Mouse (Mus musculus): Measurements from ENCODE around the gene Jmy.

Gene Jmy

DNA sequence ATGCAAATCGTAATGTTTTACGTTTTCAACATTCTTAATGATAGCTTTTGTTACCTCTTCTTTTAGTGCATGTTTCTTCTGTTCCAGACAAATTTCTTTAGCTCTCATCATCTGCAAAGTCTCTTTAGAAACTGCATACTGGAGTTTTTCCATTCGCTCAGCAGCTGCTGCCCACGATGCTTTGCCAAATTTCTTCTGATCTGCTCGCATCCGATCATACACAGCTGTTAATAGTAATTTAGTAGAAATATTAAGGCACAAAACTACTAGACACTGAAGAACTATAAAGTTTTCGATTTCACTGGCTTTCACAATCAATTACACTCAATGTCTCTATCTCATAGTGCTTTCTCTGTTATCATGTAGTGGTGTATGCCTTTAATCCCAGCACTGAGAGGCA, 40.0 kb downstream of the Jmy start:
- no peak for DNase-seq (ENCODE audit: low read depth, low spot score)

DNA sequence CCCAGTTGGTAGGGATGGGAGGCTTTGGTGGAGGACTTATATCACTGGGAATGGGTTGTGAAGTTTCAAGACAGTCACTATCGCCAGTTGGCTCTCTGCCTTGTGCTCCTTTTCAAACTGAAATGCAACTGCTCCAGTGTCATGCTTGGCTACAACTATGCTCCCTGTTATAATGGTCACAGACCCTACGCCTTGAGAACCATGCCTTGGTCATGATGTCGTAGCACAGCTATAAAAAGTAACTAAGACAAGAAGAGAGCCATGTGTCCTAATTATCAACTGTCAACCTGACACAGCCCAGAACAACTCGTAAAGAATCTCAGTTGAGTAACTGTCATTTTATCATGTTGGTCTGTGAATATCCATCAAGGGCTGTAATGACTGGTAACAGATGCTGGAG, 41.0 kb downstream of the Jmy start:
- no peak for DNase-seq (ENCODE audit: low read depth, low spot score)

- no peak for DNase-seq (ENCODE audit: low read depth, low spot score)
These were observed 46.3 kb downstream of the Jmy start for GRCm38 (mm10) chr13:93453275-93453674.

DNA sequence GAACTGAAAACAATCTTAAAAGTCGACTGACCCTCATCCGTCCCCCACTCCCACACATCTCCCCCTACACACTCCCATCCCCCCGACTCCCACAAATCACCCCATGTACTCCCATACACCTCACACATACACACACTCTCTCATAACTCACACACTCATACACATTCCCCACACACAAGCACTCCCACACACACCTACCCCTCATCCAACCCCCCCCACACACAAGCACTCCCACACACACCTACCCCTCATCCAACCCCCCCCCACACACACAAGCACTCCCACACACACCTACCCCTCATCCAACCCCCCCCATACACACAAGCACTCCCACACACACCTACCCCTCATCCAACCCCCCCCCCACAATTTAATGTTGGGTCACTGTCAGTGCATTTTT, 59.4 kb downstream of the Jmy start:
- DNase-seq (ENCODE audit: low read depth, low spot score) = no peak

DNA sequence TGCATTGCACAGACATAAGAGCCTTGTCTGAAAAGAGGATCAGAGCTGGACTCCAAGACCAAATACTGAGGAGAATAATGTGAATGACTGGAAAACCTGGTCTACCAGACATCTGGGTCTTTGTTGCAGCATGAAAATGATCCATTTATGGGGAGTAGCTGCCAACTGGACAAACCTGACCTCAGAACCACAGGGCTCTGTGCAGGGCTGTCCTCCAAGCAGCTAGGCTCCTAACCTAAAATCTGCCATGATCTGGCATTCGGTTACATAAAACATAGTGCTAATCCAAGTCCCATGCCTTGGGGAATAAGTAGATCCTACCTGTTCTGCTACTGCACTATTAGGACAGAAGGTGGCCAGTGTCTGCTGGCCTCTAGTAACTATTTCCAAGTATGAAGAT, 70.4 kb downstream of the Jmy start:
- no peak for DNase-seq (ENCODE audit: low read depth, low spot score)

GRCm38 (mm10) chr13:93427920-93428876, 71.4 kb downstream of the Jmy start:
- DNase-seq (ENCODE audit: low read depth, low spot score) = peak; percentile 72

DNA sequence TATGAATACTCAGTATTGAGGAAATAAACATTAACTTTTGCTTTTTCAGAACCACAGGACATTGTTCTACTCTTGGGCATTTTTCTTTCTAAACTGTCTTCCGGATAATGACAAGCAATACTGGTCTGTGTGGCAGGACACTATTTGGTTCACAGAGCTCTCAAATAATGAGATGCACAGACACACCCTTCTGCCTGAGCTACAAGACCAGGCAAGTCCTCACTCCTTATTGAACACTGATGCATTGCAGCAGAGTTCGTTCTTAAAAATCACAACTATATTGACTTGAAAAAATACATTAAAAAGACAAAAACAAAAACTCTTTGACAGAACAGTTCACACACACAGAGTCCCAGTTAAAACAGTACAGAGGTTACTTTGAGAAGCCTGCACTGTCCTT, 76.4 kb downstream of the Jmy start:
- no peak for DNase-seq (ENCODE audit: low read depth, low spot score)

DNA sequence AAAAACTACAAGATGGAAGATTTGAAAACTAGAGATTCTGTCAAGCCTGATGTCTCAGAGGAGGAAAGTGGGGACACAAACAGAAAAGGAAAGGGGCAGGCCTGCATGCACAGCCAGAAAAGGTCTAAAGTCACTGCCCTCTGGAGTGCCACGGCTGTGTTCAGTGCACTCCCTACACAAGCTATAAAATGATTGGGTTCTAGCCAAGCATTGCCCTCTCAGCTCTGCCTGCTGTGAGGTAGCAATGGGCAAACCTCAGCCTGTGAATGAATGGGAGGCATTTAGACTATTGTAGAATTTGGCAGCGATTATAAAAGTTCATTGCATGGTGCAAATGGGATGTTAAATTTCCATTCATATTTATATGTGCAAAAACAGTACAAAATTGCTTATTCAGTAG, 79.8 kb downstream of the Jmy start:
- DNase-seq (ENCODE audit: low read depth, low spot score) = no peak

DNA sequence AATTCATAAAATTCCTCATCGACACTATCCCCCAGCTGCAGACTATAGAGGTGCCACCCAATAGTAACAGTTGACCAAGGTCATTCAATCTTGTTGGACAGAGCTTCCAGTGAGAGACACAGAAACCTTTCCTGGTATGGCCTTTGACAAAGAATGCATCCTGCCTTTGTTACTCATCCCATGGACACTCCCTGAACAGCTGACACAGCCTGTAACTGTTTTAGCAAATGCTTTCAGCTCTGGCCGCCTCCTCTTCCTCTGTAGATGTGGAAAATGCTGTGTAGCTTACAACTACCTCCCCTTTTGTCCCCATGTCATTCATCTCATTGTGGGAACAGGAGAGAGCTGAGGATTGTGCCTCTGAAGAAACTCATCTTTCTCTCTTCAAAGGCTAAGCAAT, 81.3 kb downstream of the Jmy start:
- DNase-seq (ENCODE audit: low read depth, low spot score) = no peak

DNA sequence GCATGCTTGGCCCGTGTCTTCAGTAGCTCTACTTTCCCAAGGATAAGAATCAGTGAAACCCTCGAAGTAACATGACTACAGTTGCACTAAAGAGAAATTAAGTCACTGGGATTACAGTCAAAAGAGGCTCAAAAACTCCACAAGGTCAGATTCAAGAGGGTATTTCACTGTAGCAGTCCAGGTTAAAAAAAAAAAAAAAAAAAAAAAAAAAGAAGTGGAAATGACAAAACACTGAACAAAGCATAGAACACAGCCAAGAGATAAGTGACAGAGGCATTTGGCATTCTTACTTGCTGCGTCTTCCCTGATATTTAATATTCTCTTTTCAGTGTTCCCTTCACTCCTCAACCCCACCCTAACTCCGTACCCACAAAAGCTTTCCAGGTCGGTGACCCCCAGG, 84.6 kb downstream of the Jmy start:
- no peak for DNase-seq (ENCODE audit: low read depth, low spot score)

DNA sequence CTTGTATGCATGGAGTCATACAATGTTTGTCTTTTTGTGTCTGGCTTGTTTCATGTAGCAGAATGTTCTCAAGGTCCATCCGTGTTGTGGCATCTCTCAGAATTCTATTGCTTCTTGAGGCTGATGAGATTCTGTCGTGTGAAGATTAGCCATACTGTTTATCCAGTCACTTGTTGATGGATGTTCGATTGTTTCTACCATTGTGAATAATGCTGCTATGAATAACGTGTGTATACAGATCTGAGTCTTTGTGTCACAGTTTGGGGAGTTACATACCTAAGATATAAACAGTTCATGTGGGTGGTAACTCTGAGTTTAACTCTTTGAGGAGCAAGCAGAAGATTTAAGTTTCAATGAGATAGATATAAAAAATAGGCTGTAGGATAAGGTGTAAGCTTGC, 89.3 kb downstream of the Jmy start:
- no peak for DNase-seq (ENCODE audit: low read depth, low spot score)

DNA sequence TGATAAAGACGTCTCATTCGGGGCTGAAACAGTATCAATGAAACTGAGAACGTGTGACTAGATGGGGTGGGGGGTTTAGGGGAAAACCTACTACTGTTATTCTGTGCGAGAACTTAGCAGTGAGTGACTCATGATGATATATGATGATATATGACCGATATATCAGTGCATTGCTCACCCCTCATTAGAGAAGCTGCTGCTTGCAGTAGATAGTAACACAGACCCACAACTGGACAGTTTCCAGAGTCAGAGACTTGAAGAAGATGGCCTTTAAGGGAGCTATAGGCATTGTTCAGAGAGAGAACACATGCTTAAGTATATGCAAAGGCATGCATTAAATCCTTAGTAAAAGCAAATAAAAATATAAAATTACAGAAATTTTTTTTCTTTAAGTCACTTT, 92.8 kb downstream of the Jmy start:
- DNase-seq (ENCODE audit: low read depth, low spot score) = no peak

GRCm38 (mm10) chr13:93401947-93402346, 97.7 kb downstream of the Jmy start:
- DNase-seq (ENCODE audit: low read depth, low spot score) = no peak

DNA sequence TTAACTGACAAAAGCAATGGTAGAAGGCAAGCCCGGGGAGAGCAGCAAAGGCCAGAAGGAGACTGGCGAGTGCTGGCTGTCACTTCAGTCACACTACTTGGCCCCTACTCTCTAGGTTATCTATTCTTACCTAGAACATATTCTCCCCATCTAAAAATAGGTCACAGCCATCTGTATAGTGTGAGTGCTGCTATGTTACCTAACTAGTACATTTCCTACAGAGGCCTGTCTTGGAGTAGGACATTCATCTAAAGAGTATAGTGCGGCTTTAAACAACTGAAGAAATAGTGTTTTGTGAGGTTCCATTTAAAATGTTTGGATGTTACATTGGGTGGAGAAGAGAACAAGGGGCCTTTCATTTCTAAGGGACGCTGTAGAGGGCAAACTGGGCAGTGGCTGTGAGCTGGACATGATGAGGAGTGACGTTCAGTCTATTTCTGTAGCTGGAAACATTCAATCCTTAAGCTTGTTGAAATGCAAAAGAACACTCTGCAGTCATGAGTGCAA, 99.8 kb downstream of the Jmy start:
- no peak for DNase-seq (ENCODE audit: low read depth, low spot score)

- no peak for DNase-seq (ENCODE audit: low read depth, low spot score)
These were observed 110.4 kb downstream of the Jmy start for GRCm38 (mm10) chr13:93389242-93389625.

DNA sequence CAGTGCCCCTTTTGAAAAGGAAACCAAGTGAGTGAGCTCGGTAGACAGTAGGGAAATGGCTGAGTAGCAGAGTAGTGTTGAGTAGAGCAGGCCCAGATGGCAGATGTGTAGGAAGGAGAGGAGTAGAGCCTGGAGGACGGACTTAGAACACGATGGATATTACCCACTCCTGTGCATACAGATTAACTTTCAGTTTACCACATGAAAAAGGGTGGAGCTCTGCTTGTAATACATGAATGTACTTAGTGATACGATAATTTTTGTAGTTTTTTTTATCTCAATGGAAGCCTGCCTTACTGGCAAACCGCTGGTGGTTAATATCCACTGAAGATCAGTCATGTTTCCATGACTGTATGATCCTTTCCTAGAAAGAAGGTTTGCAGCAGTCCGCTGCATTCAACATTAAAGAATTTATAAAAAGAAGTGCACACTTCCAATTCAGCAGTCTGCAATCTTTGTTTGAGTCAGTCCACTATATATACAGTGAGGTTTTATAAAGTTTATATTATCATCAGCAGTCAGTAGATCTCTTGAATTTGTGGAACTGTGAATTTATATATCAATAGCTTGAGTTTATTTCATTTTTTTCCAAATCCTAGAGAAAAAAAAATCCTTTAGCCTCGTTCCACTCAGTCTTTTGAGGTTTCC, 110.9 kb downstream of the Jmy start:
- peak; percentile 74 for DNase-seq (ENCODE audit: low read depth, low spot score)

DNA sequence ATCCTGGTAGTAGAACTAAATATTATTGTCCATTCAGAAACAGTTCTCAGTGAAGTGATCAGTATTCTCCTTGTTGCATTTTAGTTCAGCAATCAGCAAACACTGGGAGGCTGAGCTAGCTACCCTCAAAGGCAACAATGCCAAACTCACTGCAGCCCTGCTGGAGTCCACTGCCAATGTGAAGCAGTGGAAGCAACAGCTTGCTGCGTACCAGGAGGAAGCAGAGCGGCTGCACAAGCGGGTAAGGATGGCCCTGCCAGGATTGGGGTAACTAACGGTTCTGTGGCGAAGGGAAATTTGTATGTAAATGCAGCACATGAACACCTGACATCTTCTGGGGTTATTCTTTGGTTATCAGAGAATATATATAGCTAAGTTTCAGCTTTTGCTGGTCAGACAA, 112.2 kb downstream of the Jmy start:
- no peak for DNase-seq (ENCODE audit: low read depth, low spot score)

DNA sequence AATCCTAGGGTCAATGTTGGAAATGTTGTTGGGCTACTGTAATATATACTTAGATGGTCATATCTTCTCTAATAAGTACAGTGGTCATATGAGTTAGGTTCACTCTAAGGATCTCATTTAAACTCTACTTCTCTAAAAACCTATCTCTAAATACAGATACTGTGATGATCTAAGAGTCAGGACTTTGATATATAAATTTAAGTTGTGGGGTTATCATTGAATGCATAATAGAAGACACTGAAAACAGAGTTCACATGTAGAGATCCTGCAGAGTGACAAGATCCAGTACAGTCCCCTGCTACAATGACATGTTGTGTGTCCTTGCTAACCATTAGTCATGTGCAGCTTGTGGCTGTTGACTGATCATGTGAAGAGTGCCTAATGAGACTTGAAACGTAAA, 114.5 kb downstream of the Jmy start:
- no peak for DNase-seq (ENCODE audit: low read depth, low spot score)

- DNase-seq (ENCODE audit: low read depth, low spot score) = no peak
These were observed 115.1 kb downstream of the Jmy start for GRCm38 (mm10) chr13:93384481-93384880.

GRCm38 (mm10) chr13:93383620-93384019, 116.0 kb downstream of the Jmy start:
- DNase-seq (ENCODE audit: low read depth, low spot score) = no peak

DNA sequence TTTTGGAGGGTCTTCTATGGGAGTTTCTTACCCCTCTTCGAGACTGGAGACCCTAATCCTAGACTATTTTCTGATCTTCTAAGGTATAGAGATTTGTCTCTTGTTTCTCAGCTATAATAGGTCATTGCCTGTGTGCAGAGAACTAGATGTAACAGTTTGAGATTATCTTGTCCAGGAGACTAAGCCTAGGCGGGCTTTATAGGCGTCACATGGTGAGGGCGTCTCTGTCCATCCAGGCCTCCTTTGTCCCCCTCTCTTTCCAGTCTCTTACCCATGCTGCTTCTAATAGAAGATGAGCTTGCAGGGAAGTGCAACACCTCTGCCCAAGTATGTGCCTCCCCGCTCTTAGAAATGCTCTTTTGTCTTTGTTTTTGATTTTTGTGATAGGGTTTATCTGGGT, 116.5 kb downstream of the Jmy start:
- no peak for DNase-seq (ENCODE audit: low read depth, low spot score)

DNA sequence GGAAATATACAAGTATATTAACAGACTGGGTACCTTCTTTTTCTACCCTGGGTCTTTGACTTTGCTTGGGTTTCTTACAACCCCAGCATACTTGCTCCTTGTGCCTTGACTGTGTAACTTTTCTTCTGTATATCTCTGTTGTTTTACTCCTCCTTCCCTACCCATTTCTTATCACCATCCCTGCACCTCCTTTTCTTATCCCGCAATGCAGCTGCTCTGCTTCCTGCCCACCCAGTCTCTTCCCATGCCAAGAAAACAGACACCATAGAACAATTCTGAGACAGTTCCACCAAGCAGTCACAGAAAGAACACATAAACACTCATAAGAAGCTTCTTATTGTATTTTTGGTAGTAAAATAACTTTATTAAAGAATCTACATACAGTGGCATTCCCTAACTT, 118.3 kb downstream of the Jmy start:
- DNase-seq (ENCODE audit: low read depth, low spot score) = peak; percentile 74

All from c-Kit-negative CD71-positive TER-119-positive erythroid progenitor cells, embryonic 14.5 days (primary cell).